Mouse (Mus musculus): Measurements from ENCODE around the gene Hivep3. TPM values are rescaled to one million over a fixed set of nuclear protein-coding genes. Genes with fewer than 3 reads are reported as not detected.

Hivep3 gene
- polyA plus RNA-seq, 1 experiment, result 1.4 TPM

DNA sequence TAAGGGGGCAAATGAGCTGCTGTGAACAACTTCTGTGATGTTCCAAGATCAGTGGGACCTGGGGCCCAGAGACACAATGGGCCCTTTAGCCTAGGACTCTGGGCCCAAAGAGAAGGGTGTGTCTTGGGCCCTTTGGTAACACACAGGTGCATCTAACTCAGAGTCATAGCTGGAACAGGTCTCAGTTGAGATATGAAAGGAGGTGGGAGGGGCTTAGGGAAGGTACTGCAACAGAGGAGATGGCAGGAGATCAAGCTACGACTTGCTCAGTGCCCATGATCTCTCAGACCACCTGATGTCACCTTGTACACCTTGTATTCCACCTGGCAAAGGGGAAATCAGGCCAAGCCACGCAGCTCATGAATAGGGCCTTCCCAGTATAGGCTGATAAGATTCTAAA is 235.3 kb downstream of the Hivep3 start:
- no peaks in the 10 kb centered on the region for H3K27me3 ChIP-seq (ENCODE audit: control insufficient read depth, insufficient read depth, insufficient read length)
- H3K36me3 ChIP-seq (ENCODE audit: control insufficient read depth, insufficient read depth), result no peaks in the 10 kb centered on the region
- no peak overlapping the region for H3K4me3 ChIP-seq (ENCODE audit: insufficient read depth, poor library complexity, severe bottlenecking)
- TF ChIP-seq CEBPB (IDR thresholded peaks at IDR 0.05; ENCODE audit: low read depth), result no peak
- TF ChIP-seq MYOD1 (IDR thresholded peaks at IDR 0.05; ENCODE audit: control insufficient read depth, insufficient read length, low read depth), result no peak
- TF ChIP-seq USF1 (IDR thresholded peaks at IDR 0.05; ENCODE audit: low read depth), result no peak
- no peak for TF ChIP-seq MYOG (IDR thresholded peaks at IDR 0.05; ENCODE audit: control insufficient read depth, extremely low read depth, insufficient read length)
- no peak for TF ChIP-seq FOSL1 (IDR thresholded peaks at IDR 0.05; ENCODE audit: insufficient read depth, low read length, poor library complexity, severe bottlenecking)
- no peak for TF ChIP-seq MAX (IDR thresholded peaks at IDR 0.05)
- TF ChIP-seq CTCF (IDR thresholded peaks at IDR 0.05; ENCODE audit: control insufficient read depth, insufficient read depth, insufficient read length), result no peak
- H3ac ChIP-seq (ENCODE audit: control insufficient read depth, insufficient read length, low read depth), result no peak overlapping the region
- no peaks in the 10 kb centered on the region for H3K79me3 ChIP-seq (ENCODE audit: low read depth)
- no peaks in the 10 kb centered on the region for H3K79me2 ChIP-seq (ENCODE audit: control insufficient read depth, insufficient read depth)

DNA sequence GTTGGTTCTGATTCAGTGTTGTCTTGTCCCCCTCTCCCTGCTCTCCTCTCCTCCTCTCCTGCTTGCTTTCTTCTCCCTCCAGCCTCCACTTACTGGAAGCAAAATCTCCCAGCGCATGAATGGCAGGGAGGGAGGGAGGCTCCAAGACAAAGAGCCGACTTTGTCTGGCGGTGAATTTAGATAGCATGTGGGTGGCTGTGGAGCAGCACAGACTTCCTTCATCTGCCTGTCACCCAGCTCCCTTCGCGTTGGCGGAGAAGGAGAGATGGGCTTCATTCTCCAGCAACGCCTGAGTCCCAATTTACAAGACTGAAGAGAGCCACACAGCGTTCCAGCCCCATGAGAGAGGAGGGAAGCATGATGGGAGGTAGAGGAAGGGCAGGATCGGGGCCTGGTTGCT is 236.6 kb downstream of the Hivep3 start:
- Histone ChIP-seq H3K79me2 (ENCODE audit: control insufficient read depth, insufficient read depth) (no peaks in the 10 kb centered on the region), H3K36me3 (ENCODE audit: control insufficient read depth, insufficient read depth) (no peaks in the 10 kb centered on the region), H3K79me3 (ENCODE audit: low read depth) (no peaks in the 10 kb centered on the region), H3K4me3 (ENCODE audit: insufficient read depth, poor library complexity, severe bottlenecking) (no peak overlapping the region), H3K27me3 (ENCODE audit: control insufficient read depth, insufficient read depth, insufficient read length) (no peaks in the 10 kb centered on the region), H3ac (ENCODE audit: control insufficient read depth, insufficient read length, low read depth) (no peak overlapping the region)
- TF ChIP-seq FOSL1 (IDR thresholded peaks at IDR 0.05; ENCODE audit: insufficient read depth, low read length, poor library complexity, severe bottlenecking) (no peak), CTCF (IDR thresholded peaks at IDR 0.05; ENCODE audit: control insufficient read depth, insufficient read depth, insufficient read length) (no peak), MAX (IDR thresholded peaks at IDR 0.05) (no peak), MYOG (IDR thresholded peaks at IDR 0.05; ENCODE audit: control insufficient read depth, extremely low read depth, insufficient read length) (no peak), MYOD1 (IDR thresholded peaks at IDR 0.05; ENCODE audit: control insufficient read depth, insufficient read length, low read depth) (no peak), USF1 (IDR thresholded peaks at IDR 0.05; ENCODE audit: low read depth) (no peak), CEBPB (IDR thresholded peaks at IDR 0.05; ENCODE audit: low read depth) (no peak)

DNA sequence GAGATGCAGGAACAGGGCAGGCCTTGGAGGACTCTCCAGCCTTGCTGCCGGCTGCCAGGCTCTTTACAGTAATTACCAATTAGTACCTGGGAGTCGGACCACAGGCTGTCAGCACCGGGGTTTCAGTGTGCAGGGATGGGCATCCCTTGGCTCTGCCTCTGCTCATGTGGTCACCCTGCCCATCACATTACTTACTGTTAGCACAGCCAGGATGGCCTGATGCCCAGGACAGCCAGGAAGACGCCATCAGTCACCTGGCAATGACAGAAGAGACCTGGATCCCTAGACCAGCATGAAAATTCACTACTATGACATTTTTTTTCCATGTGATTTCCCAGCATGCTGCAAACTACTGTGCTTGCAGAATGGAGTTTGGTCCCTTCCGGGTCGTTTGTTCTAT is 238.8 kb downstream of the Hivep3 start:
- Histone ChIP-seq H3K79me2 (ENCODE audit: control insufficient read depth, insufficient read depth) (no peaks in the 10 kb centered on the region), H3K79me3 (ENCODE audit: low read depth) (no peaks in the 10 kb centered on the region)
- no peak for TF ChIP-seq USF1 (IDR thresholded peaks at IDR 0.05; ENCODE audit: low read depth)
- no peak for TF ChIP-seq CTCF (IDR thresholded peaks at IDR 0.05; ENCODE audit: control insufficient read depth, insufficient read depth, insufficient read length)
- TF ChIP-seq MAX (IDR thresholded peaks at IDR 0.05), result no peak
- no peak for TF ChIP-seq MYOG (IDR thresholded peaks at IDR 0.05; ENCODE audit: control insufficient read depth, extremely low read depth, insufficient read length)
- no peak for TF ChIP-seq FOSL1 (IDR thresholded peaks at IDR 0.05; ENCODE audit: insufficient read depth, low read length, poor library complexity, severe bottlenecking)
- no peak for TF ChIP-seq MYOD1 (IDR thresholded peaks at IDR 0.05; ENCODE audit: control insufficient read depth, insufficient read length, low read depth)
- TF ChIP-seq CEBPB (IDR thresholded peaks at IDR 0.05; ENCODE audit: low read depth), result no peak

DNA sequence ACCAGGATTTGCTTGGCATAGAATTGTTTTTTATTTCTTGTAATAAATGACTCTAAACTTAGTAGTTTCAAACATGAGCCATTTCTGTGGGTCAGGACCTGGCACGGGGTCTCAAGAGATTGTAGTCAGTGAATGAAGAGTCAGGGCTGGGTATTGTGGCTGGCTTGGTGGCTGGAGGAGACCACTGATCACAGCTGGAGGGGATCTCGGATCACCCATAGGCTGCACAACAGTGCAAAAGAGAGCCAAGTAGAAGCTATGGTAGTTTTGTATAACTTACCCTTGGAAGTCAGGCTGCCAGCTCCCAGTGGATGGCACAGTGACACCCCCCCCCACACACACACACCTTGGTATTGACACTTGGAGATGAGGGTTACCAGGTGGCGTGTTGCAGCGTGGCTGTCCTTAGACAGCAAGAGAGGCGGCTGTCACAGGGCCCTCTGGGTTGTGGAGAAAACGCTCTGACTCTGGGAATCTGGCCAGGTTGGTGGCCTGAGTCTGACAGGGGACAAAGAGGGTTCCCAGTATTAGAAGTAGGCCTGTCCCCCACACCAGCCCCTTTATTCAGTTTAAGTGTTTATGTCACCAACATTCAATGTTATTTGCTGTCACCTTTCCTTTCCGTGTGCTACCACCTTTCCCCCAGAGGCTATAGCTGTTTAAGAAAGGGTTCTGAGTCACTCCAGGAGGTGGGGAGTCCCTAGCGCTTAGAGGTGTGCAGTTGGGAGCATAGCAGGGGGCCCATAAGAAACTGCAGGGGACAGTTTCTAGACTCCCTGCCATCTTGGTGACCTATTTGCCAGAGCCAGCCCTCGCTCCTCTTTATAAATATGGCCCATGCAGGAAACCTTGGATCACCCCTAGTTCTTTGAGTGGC is 240.4 kb downstream of the Hivep3 start:
- Histone ChIP-seq H3K79me2 (ENCODE audit: control insufficient read depth, insufficient read depth) (no peaks in the 10 kb centered on the region), H3K79me3 (ENCODE audit: low read depth) (no peaks in the 10 kb centered on the region), H3ac (ENCODE audit: control insufficient read depth, insufficient read length, low read depth) (no peak overlapping the region), H3K27me3 (ENCODE audit: control insufficient read depth, insufficient read depth, insufficient read length) (no peaks in the 10 kb centered on the region), H3K36me3 (ENCODE audit: control insufficient read depth, insufficient read depth) (no peaks in the 10 kb centered on the region), H3K4me3 (ENCODE audit: insufficient read depth, poor library complexity, severe bottlenecking) (no peak overlapping the region)
- TF ChIP-seq CTCF (IDR thresholded peaks at IDR 0.05; ENCODE audit: control insufficient read depth, insufficient read depth, insufficient read length) (no peak), FOSL1 (IDR thresholded peaks at IDR 0.05; ENCODE audit: insufficient read depth, low read length, poor library complexity, severe bottlenecking) (no peak), MYOG (IDR thresholded peaks at IDR 0.05; ENCODE audit: control insufficient read depth, extremely low read depth, insufficient read length) (no peak), CEBPB (IDR thresholded peaks at IDR 0.05; ENCODE audit: low read depth) (no peak), MAX (IDR thresholded peaks at IDR 0.05) (no peak), USF1 (IDR thresholded peaks at IDR 0.05; ENCODE audit: low read depth) (no peak), MYOD1 (IDR thresholded peaks at IDR 0.05; ENCODE audit: control insufficient read depth, insufficient read length, low read depth) (no peak)

More for the DNA sequence above, 238.8 kb downstream of the Hivep3 start:
- Histone ChIP-seq H3K36me3 (ENCODE audit: control insufficient read depth, insufficient read depth) (no peaks in the 10 kb centered on the region), H3K27me3 (ENCODE audit: control insufficient read depth, insufficient read depth, insufficient read length) (no peaks in the 10 kb centered on the region), H3K4me3 (ENCODE audit: insufficient read depth, poor library complexity, severe bottlenecking) (no peak overlapping the region), H3ac (ENCODE audit: control insufficient read depth, insufficient read length, low read depth) (no peak overlapping the region)

DNA sequence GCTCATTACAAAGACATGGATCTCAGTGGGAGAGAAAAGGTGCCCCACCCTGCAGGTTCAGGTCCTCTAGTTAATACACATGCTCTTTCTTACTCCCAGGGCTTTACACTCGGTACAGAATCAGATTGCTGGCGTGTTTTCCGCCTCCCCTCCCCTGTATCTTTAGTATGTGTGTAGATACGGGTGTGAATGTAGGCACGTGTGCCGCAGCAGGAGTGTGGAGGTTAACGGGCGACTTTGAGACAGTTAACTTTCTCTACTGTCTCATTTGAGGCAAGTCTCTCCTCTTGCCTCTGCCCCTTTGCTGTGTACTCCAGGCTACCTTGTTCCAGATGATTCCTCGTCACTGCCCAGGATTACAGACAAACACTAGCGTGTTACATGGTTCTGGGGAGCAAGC is 241.7 kb downstream of the Hivep3 start:
- no peak overlapping the region for H3K4me3 ChIP-seq (ENCODE audit: insufficient read depth, poor library complexity, severe bottlenecking)
- H3K36me3 ChIP-seq (ENCODE audit: control insufficient read depth, insufficient read depth), result no peaks in the 10 kb centered on the region
- TF ChIP-seq CTCF (IDR thresholded peaks at IDR 0.05; ENCODE audit: control insufficient read depth, insufficient read depth, insufficient read length) (no peak), MYOG (IDR thresholded peaks at IDR 0.05; ENCODE audit: control insufficient read depth, extremely low read depth, insufficient read length) (no peak), CEBPB (IDR thresholded peaks at IDR 0.05; ENCODE audit: low read depth) (no peak), FOSL1 (IDR thresholded peaks at IDR 0.05; ENCODE audit: insufficient read depth, low read length, poor library complexity, severe bottlenecking) (no peak), MAX (IDR thresholded peaks at IDR 0.05) (no peak), MYOD1 (IDR thresholded peaks at IDR 0.05; ENCODE audit: control insufficient read depth, insufficient read length, low read depth) (no peak), USF1 (IDR thresholded peaks at IDR 0.05; ENCODE audit: low read depth) (no peak)
- H3K79me3 ChIP-seq (ENCODE audit: low read depth), result no peaks in the 10 kb centered on the region
- H3ac ChIP-seq (ENCODE audit: control insufficient read depth, insufficient read length, low read depth), result no peak overlapping the region
- no peaks in the 10 kb centered on the region for H3K79me2 ChIP-seq (ENCODE audit: control insufficient read depth, insufficient read depth)
- no peaks in the 10 kb centered on the region for H3K27me3 ChIP-seq (ENCODE audit: control insufficient read depth, insufficient read depth, insufficient read length)
